In the genomic region with DNA sequence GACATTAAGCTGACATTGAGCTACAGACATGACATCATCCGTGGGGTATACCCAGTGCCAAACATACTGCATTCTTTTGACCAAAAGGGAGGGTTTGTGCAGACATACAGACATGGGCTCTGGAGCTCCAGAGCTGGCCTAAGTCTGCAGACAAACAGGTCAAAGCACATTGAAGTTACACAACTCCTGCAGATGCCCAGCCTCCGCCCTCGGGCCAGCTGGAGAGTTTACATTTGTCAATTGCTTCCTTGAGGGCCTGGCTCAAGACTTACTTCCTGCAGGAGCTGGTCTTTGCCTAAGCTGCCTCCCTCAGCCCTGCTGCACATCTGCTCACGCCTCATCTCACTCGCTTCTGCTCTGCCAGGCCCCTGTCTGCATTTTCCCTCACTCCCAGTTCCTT, we compare ENCODE assay signal across 7 mouse cellular contexts.
DNase-seq lines count a peak whose midpoint lies in the region; ATAC-seq lines count a peak whose summit lies in the region.

No protein-coding gene starts in this region.

- peaks cover 29% of the 10 kb centered on the region for H3K4me1 ChIP-seq in embryonic facial prominence, embryonic 12.5 days
- peaks cover 6% of the 10 kb centered on the region for H3K4me1 ChIP-seq in heart, embryonic 16.5 days (ENCODE audit: control insufficient read depth, insufficient read depth, low read length)
- peaks cover 20% of the 10 kb centered on the region for H3K4me1 ChIP-seq in forebrain, embryonic 13.5 days

- peak overlapping the region; percentile 37; the same call in 1 of the 2 replicates for H3K27ac ChIP-seq in embryonic facial prominence, embryonic 12.5 days
- H3K27ac ChIP-seq in heart, embryonic 16.5 days (ENCODE audit: low read length): peak overlapping the region; percentile 42; the same call in 1 of the 2 replicates
- no peak overlapping the region for H3K27ac ChIP-seq in forebrain, embryonic 13.5 days

- H3K4me3 ChIP-seq in embryonic facial prominence, embryonic 12.5 days: no peak overlapping the region
- no peak overlapping the region for H3K4me3 ChIP-seq in heart, embryonic 16.5 days (ENCODE audit: low read length)
- no peak overlapping the region for H3K4me3 ChIP-seq in forebrain, embryonic 13.5 days

- H3K36me3 ChIP-seq in embryonic facial prominence, embryonic 12.5 days: no peaks in the 10 kb centered on the region
- H3K36me3 ChIP-seq in heart, embryonic 16.5 days (ENCODE audit: control insufficient read depth, insufficient read depth): no peaks in the 10 kb centered on the region
- no peaks in the 10 kb centered on the region for H3K36me3 ChIP-seq in forebrain, embryonic 13.5 days (ENCODE audit: poor library complexity, severe bottlenecking)

- WGBS in embryonic facial prominence, embryonic 12.5 days: 20% methylated on average over 5 of the region's 5 CpGs
- 23% methylated on average over 5 of the region's 5 CpGs for WGBS in heart, embryonic 16.5 days
- 65% methylated on average over 5 of the region's 5 CpGs for WGBS in forebrain, embryonic 13.5 days

- no peak overlapping the region for H3K4me2 ChIP-seq in embryonic facial prominence, embryonic 12.5 days (replicated peaks)
- no peak overlapping the region for H3K4me2 ChIP-seq in heart, embryonic 16.5 days (ENCODE audit: low read depth, low read length)
- no peak overlapping the region for H3K4me2 ChIP-seq in forebrain, embryonic 13.5 days

- H3K9ac ChIP-seq in embryonic facial prominence, embryonic 12.5 days: no peak overlapping the region
- H3K9ac ChIP-seq in heart, embryonic 16.5 days (ENCODE audit: low read length): no peak overlapping the region
- H3K9ac ChIP-seq in forebrain, embryonic 13.5 days: no peak overlapping the region

- H3K27me3 ChIP-seq in embryonic facial prominence, embryonic 12.5 days: no peaks in the 10 kb centered on the region
- H3K27me3 ChIP-seq in heart, embryonic 16.5 days (ENCODE audit: control insufficient read depth, insufficient read depth, low read length): no peaks in the 10 kb centered on the region
- H3K27me3 ChIP-seq in forebrain, embryonic 13.5 days: no peaks in the 10 kb centered on the region

- H3K9me3 ChIP-seq in embryonic facial prominence, embryonic 12.5 days: no peaks in the 10 kb centered on the region
- no peaks in the 10 kb centered on the region for H3K9me3 ChIP-seq in heart, embryonic 16.5 days (replicated peaks; ENCODE audit: control insufficient read depth, low read length)
- H3K9me3 ChIP-seq in forebrain, embryonic 13.5 days (replicated peaks): no peaks in the 10 kb centered on the region

- no peak for ATAC-seq in embryonic facial prominence, embryonic 12.5 days (ENCODE audit: insufficient number of reproducible peaks, insufficient read depth, low FRiP score, low TSS enrichment)
- ATAC-seq in heart, embryonic 16.5 days (replicated peaks; ENCODE audit: extremely low read depth, insufficient read depth, low FRiP score): peak; percentile 69
- no peak for ATAC-seq in forebrain, embryonic 13.5 days

- DNase-seq in spleen, adult 18-20 months: peak; percentile 5
- no peak for DNase-seq in spleen, postnatal 14 days (ENCODE audit: low spot score in 2 of 2)
- DNase-seq in lung, adult 18-20 months: peak; percentile 89 to 93
- DNase-seq in urinary bladder, postnatal 14 days (ENCODE audit: low spot score): peak; percentile 77

Comparison
In these comparisons a context has a peak if more than half of its experiments do, and no peak if none do; other contexts are left out.
1. DNase-seq: peak in spleen, adult 18-20 months (2 of 2), lung, adult 18-20 months (2 of 2) and urinary bladder, postnatal 14 days (single experiment); none in spleen, postnatal 14 days (0 of 2).